Mouse (Mus musculus) Patski (cell line): ENCODE results near the gene Ifi202b. TPM values are rescaled to one million over a fixed set of nuclear protein-coding genes. Genes with fewer than 3 reads are reported as not detected.
A peak's percentile ranks its signal among the peaks of the same experiment; 100 is the strongest.
"Not testable (repeated sequence)": the region's sequence is repeated elsewhere in the genome, so short reads cannot be mapped to it uniquely, and the experiment has no call there.

Experiments
- ATAC-seq: fragments of 100-300 bp; one replicate; pipeline ENCODE4 v1.8.0; 2021
- CTCF ChIA-PET: fragments of 350-600 bp; sonication (Branson Sonifier 250); formaldehyde crosslinking; loops from one replicate; lab custom pipeline; 2022; ENCODE audit warnings: inconsistent platforms; lab: Charles Lee
- POLR2A ChIA-PET: fragments of 350-600 bp; sonication (Branson Sonifier 250); formaldehyde crosslinking; loops from one replicate; lab custom pipeline; 2022; ENCODE audit warnings: antibody characterized with exemption, inconsistent platforms; lab: Charles Lee
- DNase-seq: peaks from one replicate; pipeline ENCODE4 v3.0.0-alpha.2; 2011; ENCODE audit warnings: low read depth, low spot score
- H3K27me3 ChIP-seq: fragments of 371-371 bp; one replicate; pipeline ENCODE4 v1.5.1; 2021
- CTCF ChIP-seq: fragments of 100-300 bp; IDR thresholded peaks from one replicate; pipeline ENCODE4 v1.5.1; 2021
- in situ Hi-C: fragments of 300-500 bp; cut with MboI; formaldehyde crosslinking; loops from 3 replicates; pipeline ENCODE4 v1.11.1; 2018; ENCODE audit warnings: low pct_unique_long_range_greater_than_20kb, mixed read lengths
- polyA plus RNA-seq: library from polyadenylated mRNA; unstranded; gene quantifications from one replicate; pipeline ENCODE4 v1.2.3, GENCODE M21; 2021

Ifi202b gene
- polyA plus RNA-seq: 8.1 TPM

- peak; percentile 48 for ATAC-seq
- CTCF ChIA-PET, DNase-seq, POLR2A ChIA-PET, H3K27me3 ChIP-seq: not testable (repeated sequence)
- in situ Hi-C loops: loop anchor here (5.0 kb wide), 1 partner anchor 135 kb away; no protein-coding TSS in a partner anchor
Measured at GRCm38 (mm10) chr1:173982694-173983305, at the start of gene Ifi202b. Ifi202b (minus strand) TSS chr1:173982744.

- CTCF ChIA-PET: no interaction called here
- no peaks in the 10 kb centered on the region for H3K27me3 ChIP-seq
Measured at GRCm38 (mm10) chr1:174031698-174032097, 49.2 kb upstream of the Ifi202b start, which contains the start of gene Ifi205. Ifi205 (minus strand) TSS chr1:174031810.

GRCm38 (mm10) chr1:174007050-174007449, 24.5 kb upstream of the Ifi202b start:
- POLR2A ChIA-PET, in situ Hi-C loops, CTCF ChIA-PET, ATAC-seq, DNase-seq, H3K27me3 ChIP-seq: not testable (repeated sequence)

More at GRCm38 (mm10) chr1:174031698-174032097, 49.2 kb upstream of the Ifi202b start, which contains the start of gene Ifi205:
- POLR2A ChIA-PET: no interaction called here
- TF ChIP-seq CTCF: no peak
- DNase-seq (no peak), ATAC-seq (no peak)
- in situ Hi-C loops: no loop called here

GRCm38 (mm10) chr1:174004352-174005109, 22.0 kb upstream of the Ifi202b start:
- CTCF ChIA-PET, ATAC-seq, in situ Hi-C loops, DNase-seq, POLR2A ChIA-PET, H3K27me3 ChIP-seq: not testable (repeated sequence)

GRCm38 (mm10) chr1:173995003-173995402, 12.5 kb upstream of the Ifi202b start:
- no peak for TF ChIP-seq CTCF
- ATAC-seq (no peak), DNase-seq (no peak)
- ChIA-PET CTCF (no interaction called here), POLR2A (no interaction called here)
- no peaks in the 10 kb centered on the region for H3K27me3 ChIP-seq
- in situ Hi-C loops: no loop called here

GRCm38 (mm10) chr1:173981038-173981437, 1.5 kb downstream of the Ifi202b start:
- in situ Hi-C loops: loop anchor here (5.0 kb wide), 1 partner anchor 134 kb away; no protein-coding TSS in a partner anchor
- H3K27me3 ChIP-seq, ATAC-seq, DNase-seq, CTCF ChIA-PET, POLR2A ChIA-PET: not testable (repeated sequence)

- ChIA-PET POLR2A (no interaction called here), CTCF (no interaction called here)
- in situ Hi-C loops: loop anchor here (5.0 kb wide), 1 partner anchor 55 kb away; no protein-coding TSS in a partner anchor
- no peak for TF ChIP-seq CTCF
- DNase-seq: no peak
- H3K27me3 ChIP-seq: peaks cover 5% of the 10 kb centered on the region
- ATAC-seq: no peak
Measured at GRCm38 (mm10) chr1:173977622-173978021, 4.9 kb downstream of the Ifi202b start.

- ATAC-seq (peak; percentile 80), DNase-seq (peak; percentile 9)
- TF ChIP-seq CTCF: no peak
- peaks cover 5% of the 10 kb centered on the region for H3K27me3 ChIP-seq
- CTCF ChIA-PET: no interaction called here
- in situ Hi-C loops: no loop called here
- POLR2A ChIA-PET: no interaction called here
Measured at GRCm38 (mm10) chr1:173973111-173973510, 9.4 kb downstream of the Ifi202b start.

- ATAC-seq, POLR2A ChIA-PET, CTCF ChIA-PET, in situ Hi-C loops, DNase-seq, H3K27me3 ChIP-seq: not testable (repeated sequence)
Measured at GRCm38 (mm10) chr1:173961491-173961890, 21.1 kb downstream of the Ifi202b start.

GRCm38 (mm10) chr1:173959998-173960397, 22.5 kb downstream of the Ifi202b start:
- H3K27me3 ChIP-seq, ATAC-seq, POLR2A ChIA-PET, DNase-seq, CTCF ChIA-PET: not testable (repeated sequence)
- in situ Hi-C loops: loop anchor here (10.0 kb wide), 1 partner anchor 135 kb away; the partner anchor contains the start of gene Olfr427

- DNase-seq, ATAC-seq, CTCF ChIA-PET, H3K27me3 ChIP-seq, POLR2A ChIA-PET: not testable (repeated sequence)
- in situ Hi-C loops: loop anchor here (10.0 kb wide), 1 partner anchor 139 kb away; the partner anchor contains the start of gene Olfr427
Measured at GRCm38 (mm10) chr1:173955839-173956527, 26.6 kb downstream of the Ifi202b start.
